ENCODE assay signal across 18 mouse cellular contexts in genomic region chr5:135776546-135776945, GRCm38 (mm10). TPM values are rescaled to one million over a fixed set of nuclear protein-coding genes. Genes with fewer than 3 reads are reported as not detected.
DNase-seq lines count a peak whose midpoint lies in the region; ATAC-seq and TF ChIP-seq lines count a peak whose summit lies in the region.
"Had no signal": no experiment of that assay in that cellular context is flagged by ENCODE, and none has a peak within 500 bp of the region (broad histone marks: within the 10 kb centered on the region; RNA-seq: fewer than 3 reads in every experiment).

No protein-coding gene starts in this region.

- peaks cover 25% of the 10 kb centered on the region for H3K4me1 ChIP-seq in intestine, embryonic 16.5 days (ENCODE audit: control insufficient read depth, insufficient read depth, low read length)
- H3K4me1 ChIP-seq in intestine, postnatal 0 days (replicated peaks; ENCODE audit: control insufficient read depth, insufficient read depth, low read length): peaks cover 5% of the 10 kb centered on the region

- no peak for ATAC-seq in intestine, embryonic 16.5 days
- ATAC-seq in intestine, postnatal 0 days: no peak
- ATAC-seq: CD4-positive, CD25-positive, alpha-beta regulatory T cell, adult 4 months had no signal

- DNase-seq in cerebellum, postnatal 10 days: peak; percentile 54 to 56
- no peak for DNase-seq in cerebellum, adult 18-20 months
- DNase-seq in ovary, postnatal 36 days (ENCODE audit: low spot score): peak; percentile 14
- no peak for DNase-seq in ovary, postnatal 14 days (ENCODE audit: low spot score)
- peak; percentile 29 to 53 for DNase-seq in kidney, postnatal 4 days
- DNase-seq in cerebellum, adult 11 months: no peak
- DNase-seq: gastrocnemius, postnatal 36 days; heart, postnatal 4 days; lung, postnatal 10 days; thymus, adult 2 months had no signal

- H3K36me3 ChIP-seq in intestine, embryonic 16.5 days (ENCODE audit: control insufficient read depth, insufficient read depth, low read length): peaks cover 3% of the 10 kb centered on the region
- H3K36me3 ChIP-seq in intestine, postnatal 0 days (ENCODE audit: control insufficient read depth, insufficient read depth): no peaks in the 10 kb centered on the region

- H3K9me3 ChIP-seq in intestine, embryonic 16.5 days (ENCODE audit: control insufficient read depth, low read length): no peaks in the 10 kb centered on the region
- H3K9me3 ChIP-seq in intestine, postnatal 0 days (ENCODE audit: control insufficient read depth): no peaks in the 10 kb centered on the region
- H3K9me3 ChIP-seq: G1E; heart, embryonic 10.5 days; limb, embryonic 12.5 days had no signal

- WGBS in intestine, embryonic 16.5 days: 73% methylated on average over 4 of the region's 4 CpGs
- 71% methylated on average over 4 of the region's 4 CpGs for WGBS in intestine, postnatal 0 days

- no peak overlapping the region for H3K4me3 ChIP-seq in intestine, embryonic 16.5 days (ENCODE audit: low read length)
- no peak overlapping the region for H3K4me3 ChIP-seq in intestine, postnatal 0 days (ENCODE audit: low read depth, low read length)
- H3K4me3 ChIP-seq: layer of hippocampus, adult 2 months; limb, embryonic 12.5 days had no signal

- peak overlapping the region; percentile 24; the same call in 1 of the 2 replicates for H3K9ac ChIP-seq in intestine, embryonic 16.5 days (ENCODE audit: low read depth, low read length)
- no peak overlapping the region for H3K9ac ChIP-seq in intestine, postnatal 0 days (ENCODE audit: low read depth, low read length)
- H3K9ac ChIP-seq: limb, embryonic 12.5 days; liver, embryonic 14.5 days had no signal

- no peak for TF ChIP-seq CTCF in intestine, postnatal 0 days (IDR thresholded peaks at IDR 0.05; ENCODE audit: low read depth)

- H3K27ac ChIP-seq in intestine, embryonic 16.5 days (ENCODE audit: low read length): no peak overlapping the region
- H3K27ac ChIP-seq in intestine, postnatal 0 days (ENCODE audit: low read depth, low read length): no peak overlapping the region
- H3K27ac ChIP-seq: heart, embryonic 10.5 days; layer of hippocampus, adult 2 months; limb, embryonic 12.5 days; liver, embryonic 14.5 days had no signal

- no peaks in the 10 kb centered on the region for H3K27me3 ChIP-seq in intestine, embryonic 16.5 days (replicated peaks; ENCODE audit: control insufficient read depth, insufficient read depth, low read length)
- H3K27me3 ChIP-seq in intestine, postnatal 0 days (replicated peaks; ENCODE audit: control insufficient read depth, insufficient read depth, low read length): no peaks in the 10 kb centered on the region

- H3K4me2 ChIP-seq in intestine, embryonic 16.5 days (ENCODE audit: low read depth, low read length): no peak overlapping the region
- H3K4me2 ChIP-seq in intestine, postnatal 0 days (replicated peaks; ENCODE audit: low read depth): no peak overlapping the region

RNA-seq across cellular contexts. Expression of gene Styxl1, which starts 1.6 kb away (rescaled TPM):
- 0.21 and 0.35 TPM in 2 replicates for polyA plus RNA-seq in intestine, embryonic 16.5 days (2015; fragmentation: Nextera tagmentation; extraction: Ambion mirVana)
- 0.21 and 0.27 TPM in 2 replicates for polyA plus RNA-seq in intestine, postnatal 0 days (2015; fragmentation: Nextera tagmentation; extraction: Ambion mirVana)
- polyA plus RNA-seq: G1E; limb, embryonic 12.5 days had no signal

RNA-seq across cellular contexts. Expression of gene Mdh2, which starts 1.7 kb away (rescaled TPM):
- polyA plus RNA-seq in intestine, embryonic 16.5 days (2015; fragmentation: Nextera tagmentation; extraction: Ambion mirVana): 873 and 892 TPM in 2 replicates
- 798 and 872 TPM in 2 replicates for polyA plus RNA-seq in intestine, postnatal 0 days (2015; fragmentation: Nextera tagmentation; extraction: Ambion mirVana)

RNA-seq across cellular contexts. Expression of gene Srrm3, which starts 30.1 kb away (rescaled TPM):
- polyA plus RNA-seq in intestine, embryonic 16.5 days (2015; fragmentation: Nextera tagmentation; extraction: Ambion mirVana): 2.6 and 3.1 TPM in 2 replicates
- 0.82 and 0.91 TPM in 2 replicates for polyA plus RNA-seq in intestine, postnatal 0 days (2015; fragmentation: Nextera tagmentation; extraction: Ambion mirVana)
- polyA plus RNA-seq: CD4-positive, CD25-positive, alpha-beta regulatory T cell, adult 4 months; G1E had no signal

RNA-seq across cellular contexts. Expression of gene Tmem120a, which starts 32.3 kb away (rescaled TPM):
- 65.1 and 65.8 TPM in 2 replicates for polyA plus RNA-seq in intestine, embryonic 16.5 days (2015; fragmentation: Nextera tagmentation; extraction: Ambion mirVana)
- 127 and 132 TPM in 2 replicates for polyA plus RNA-seq in intestine, postnatal 0 days (2015; fragmentation: Nextera tagmentation; extraction: Ambion mirVana)

Comparison
In these comparisons a context has a peak if more than half of its experiments do, and no peak if none do; other contexts are left out.
1. DNase-seq: peak in cerebellum, postnatal 10 days (2 of 2), ovary, postnatal 36 days (single experiment) and kidney, postnatal 4 days (2 of 2); none in cerebellum, adult 18-20 months (0 of 2), ovary, postnatal 14 days (single experiment) and cerebellum, adult 11 months (single experiment).